Mouse (Mus musculus) WW6 (cell line): ENCODE measurements around the gene Spc24.

Experiments
- DNase-seq: peaks from one replicate; pipeline ENCODE4 v3.0.0-alpha.2; 2013; ENCODE audit warnings: low read depth, low spot score

The Spc24 gene

GRCm38 (mm10) chr9:21709340-21709739 is 50.8 kb downstream of the Spc24 start:
- no peak for DNase-seq

- DNase-seq, result no peak
These were observed 53.4 kb downstream of the Spc24 start for GRCm38 (mm10) chr9:21706586-21707265.

- DNase-seq, result no peak
These were observed 54.0 kb downstream of the Spc24 start for GRCm38 (mm10) chr9:21706085-21706484.
